Mouse (Mus musculus): ENCODE measurements around the gene Slco2a1.

- no peak for TF ChIP-seq CTCF (IDR thresholded peaks at IDR 0.05; ENCODE audit: low read depth, low read length)
- no peak for TF ChIP-seq POLR2A (IDR thresholded peaks at IDR 0.05; ENCODE audit: borderline replicate concordance, low read depth, low read length)
These were observed 133.0 kb downstream of the Slco2a1 start for GRCm38 (mm10) chr9:103121546-103121945.
